Mouse (Mus musculus) midbrain, embryonic 15.5 days (tissue): ENCODE measurements around the gene Gm2004. TPM values are rescaled to one million over a fixed set of nuclear protein-coding genes. Genes with fewer than 3 reads are reported as not detected.
"Not testable (repeated sequence)": the region's sequence is repeated elsewhere in the genome, so short reads cannot be mapped to it uniquely, and the experiment has no call there.

Experiments
- ATAC-seq: fragments of 200-750 bp; cut with Nextera tagmentation; replicated peaks from 2 replicates; pipeline ENCODE4 v1.8.0; 2017; ENCODE audit warnings: moderate TSS enrichment
- H3K27ac ChIP-seq: fragments of 300-500 bp; sonication (generic); 2 replicates; pipeline ENCODE4 v1.5.1; 2015; ENCODE audit warnings: mild to moderate bottlenecking, inconsistent platforms
- H3K27me3 ChIP-seq: fragments of 300-500 bp; sonication (generic); replicated peaks from 2 replicates; pipeline ENCODE4 v1.6.1; 2015; ENCODE audit warnings: inconsistent platforms
- H3K36me3 ChIP-seq: fragments of 300-500 bp; sonication (generic); replicated peaks from 2 replicates; pipeline ENCODE4 v1.6.1; 2015; ENCODE audit warnings: inconsistent platforms
- H3K4me1 ChIP-seq: fragments of 300-500 bp; sonication (generic); 2 replicates; pipeline ENCODE4 v1.6.1; 2015; ENCODE audit warnings: inconsistent platforms
- H3K4me2 ChIP-seq: fragments of 300-500 bp; sonication (generic); 2 replicates; pipeline ENCODE4 v1.6.1; 2015; ENCODE audit warnings: inconsistent platforms, mild to moderate bottlenecking, moderate library complexity
- H3K4me3 ChIP-seq: fragments of 300-500 bp; sonication (generic); 2 replicates; pipeline ENCODE4 v1.5.1; 2015; ENCODE audit warnings: mild to moderate bottlenecking, inconsistent platforms
- H3K9ac ChIP-seq: fragments of 300-500 bp; sonication (generic); 2 replicates; pipeline ENCODE4 v1.6.1; 2015; ENCODE audit warnings: mild to moderate bottlenecking, inconsistent platforms
- H3K9me3 ChIP-seq: fragments of 300-500 bp; sonication (generic); 2 replicates; pipeline ENCODE4 v1.6.1; 2016; ENCODE audit warnings: inconsistent platforms
- WGBS: fragments of 180-500 bp; shearing (Covaris S2); methylation state at CpG from one replicate; pipeline ENCODE4 v1.1.7; 2015; ENCODE audit warnings: mixed read lengths; 5-methylcytosine and 5-hydroxymethylcytosine counted together
- polyA plus RNA-seq: library from polyadenylated mRNA; unstranded; fragments of >200 nt; fragmentation: Nextera tagmentation; extraction: Ambion mirVana; gene quantifications from 2 replicates; pipeline ENCODE4 v1.2.1, GENCODE M21; 2015

The Gm2004 gene
- polyA plus RNA-seq: 0.60 and 0.89 TPM in 2 replicates

DNA sequence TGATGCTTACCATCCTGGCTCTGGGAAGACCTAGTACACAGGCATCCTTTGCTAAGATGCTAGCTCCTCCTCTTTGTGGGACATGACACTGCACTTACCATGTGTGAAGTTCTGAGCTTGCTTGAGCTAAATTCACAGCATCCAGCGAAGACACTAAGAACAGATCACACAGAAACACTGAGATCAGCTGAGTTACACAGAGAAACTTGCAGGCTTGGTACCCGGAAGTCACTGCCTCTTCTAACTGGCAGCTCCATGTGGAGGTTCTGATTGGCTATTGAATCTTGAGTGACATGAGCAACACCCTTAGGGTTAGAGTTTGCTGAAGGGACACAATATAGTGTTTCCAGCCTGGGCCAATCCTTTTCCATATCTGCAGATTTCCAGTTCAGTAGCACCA is at the start of gene Gm2004:
Gm2004 (minus strand) TSS at position 101 of the 400 bp plus-strand sequence.
- H3K27ac ChIP-seq, H3K9ac ChIP-seq: not testable (repeated sequence)
- no CpG with 5 or more reads among the region's 2 CpGs for WGBS

More for the DNA sequence above, at the start of gene Gm2004:
- not testable (repeated sequence) for H3K4me1 ChIP-seq, H3K27me3 ChIP-seq, H3K9me3 ChIP-seq, H3K4me3 ChIP-seq, H3K36me3 ChIP-seq, H3K4me2 ChIP-seq, ATAC-seq

Other genes with a start within 250 kb of the Gm2004 start
- gene Zfp966, start 218.7 kb downstream of the Gm2004 start, polyA plus RNA-seq: 2.2 and 2.3 TPM in 2 replicates
- gene Gm2026, start 184.5 kb downstream of the Gm2004 start, polyA plus RNA-seq: 22.1 and 24.2 TPM in 2 replicates
- gene 2210418O10Rik, start 76.7 kb upstream of the Gm2004 start, polyA plus RNA-seq: 4.5 and 13.2 TPM in 2 replicates
- not detected in 2 replicates for gene Gm11009, start 169.7 kb upstream of the Gm2004 start, polyA plus RNA-seq